Mouse (Mus musculus): ENCODE data around the gene Qrich2. TPM values are rescaled to one million over a fixed set of nuclear protein-coding genes. Genes with fewer than 3 reads are reported as not detected.

Gene Qrich2
- polyA plus RNA-seq (2012; rRNA removed), result 0.07 and 0.08 TPM in 2 replicates

DNA sequence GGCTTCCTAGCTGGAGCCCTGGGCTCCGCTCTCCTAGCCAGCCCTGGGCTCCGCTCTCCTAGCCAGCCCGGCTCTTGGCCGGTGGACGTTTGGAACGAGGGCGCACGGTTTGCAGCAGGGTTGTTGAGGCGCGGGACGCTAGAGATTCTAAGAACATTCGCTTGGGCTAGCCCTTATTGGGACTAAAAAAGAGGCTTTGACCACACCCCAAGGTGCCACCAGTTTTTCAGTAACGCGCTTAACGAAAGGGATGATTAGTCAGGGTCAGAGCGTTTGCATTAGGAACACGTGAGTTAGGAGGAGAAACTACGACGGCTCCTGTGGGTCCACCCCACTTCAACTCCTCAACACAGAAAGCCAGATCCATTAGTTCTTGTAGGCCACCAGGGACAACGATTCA lies at the start of gene Qrich2:
TSS of gene Qrich2 (minus strand) at position 101 of the 400 bp plus-strand sequence.

DNA sequence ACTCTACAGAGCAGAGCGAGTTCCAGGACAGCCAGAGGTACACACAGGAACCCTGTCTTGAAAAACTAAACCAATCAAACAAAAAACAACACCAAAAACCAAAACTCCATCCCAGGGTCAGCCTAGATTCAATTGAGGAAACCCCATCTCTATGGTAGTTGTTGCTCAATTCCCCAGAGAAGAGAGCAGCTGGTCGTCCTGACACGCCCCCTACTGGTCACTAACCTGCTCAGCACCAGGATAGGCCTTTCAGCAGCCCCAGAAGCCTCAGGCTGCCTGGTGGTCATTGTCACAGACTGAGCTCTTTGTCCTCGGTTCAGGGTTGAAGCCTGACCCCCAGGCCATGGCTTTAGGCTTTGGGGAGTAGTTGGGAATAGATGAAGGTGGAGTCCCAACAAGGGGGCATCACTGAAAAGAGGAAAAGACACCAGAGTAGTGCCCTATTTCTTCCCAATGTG lies 27.8 kb upstream of the Qrich2 start, which contains the start of gene Prpsap1:
TSS of gene Prpsap1 (minus strand) at position 408 of the 458 bp plus-strand sequence.

DNA sequence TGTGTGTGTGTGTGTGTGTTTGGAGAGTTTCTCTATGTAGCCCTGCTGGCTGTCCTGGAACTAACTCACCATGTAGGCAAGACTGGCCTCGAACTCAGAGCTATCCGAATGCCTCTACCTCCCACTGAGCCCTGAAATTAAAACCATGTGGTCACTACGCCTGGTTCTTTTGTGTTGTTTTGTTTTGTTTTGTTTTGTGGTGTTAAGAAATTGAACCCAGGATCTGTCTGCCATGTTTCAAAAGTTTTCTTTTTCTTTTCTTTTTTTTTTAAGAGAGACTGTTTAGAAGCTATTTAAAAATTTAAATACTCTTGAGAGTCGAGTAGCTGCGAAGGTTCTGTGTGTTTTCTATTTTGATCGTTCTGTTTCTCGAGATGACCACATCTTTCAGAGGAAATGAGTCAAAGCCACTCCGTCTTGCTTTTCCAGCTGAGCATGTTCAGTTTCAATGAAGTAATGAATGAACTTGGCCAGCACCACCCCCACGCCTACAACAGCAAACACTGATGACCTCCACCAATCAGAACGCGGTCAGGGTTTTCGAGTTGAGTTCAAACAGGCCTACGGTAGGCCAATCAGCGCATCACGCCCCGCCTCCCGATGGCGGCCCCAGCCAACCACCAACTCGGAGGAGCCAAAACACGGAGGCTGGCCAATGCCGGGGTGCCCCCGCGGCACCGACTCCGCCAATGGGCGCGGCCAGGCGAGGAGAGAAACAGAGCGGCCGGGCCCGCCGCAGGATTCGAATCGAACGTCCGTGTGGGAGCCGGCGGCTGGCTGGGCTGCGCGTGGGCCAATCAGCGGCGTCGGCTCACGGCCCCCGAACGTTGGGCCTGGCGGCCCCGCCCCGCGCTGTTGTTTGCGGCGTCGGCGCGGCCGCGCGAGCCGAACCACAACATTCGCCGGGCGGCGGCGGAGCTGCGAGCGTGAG lies 32.4 kb downstream of the Qrich2 start, which contains the start of gene Ubald2:
TSS of gene Ubald2 (plus strand) at position 739 of the 931 bp plus-strand sequence.

DNA sequence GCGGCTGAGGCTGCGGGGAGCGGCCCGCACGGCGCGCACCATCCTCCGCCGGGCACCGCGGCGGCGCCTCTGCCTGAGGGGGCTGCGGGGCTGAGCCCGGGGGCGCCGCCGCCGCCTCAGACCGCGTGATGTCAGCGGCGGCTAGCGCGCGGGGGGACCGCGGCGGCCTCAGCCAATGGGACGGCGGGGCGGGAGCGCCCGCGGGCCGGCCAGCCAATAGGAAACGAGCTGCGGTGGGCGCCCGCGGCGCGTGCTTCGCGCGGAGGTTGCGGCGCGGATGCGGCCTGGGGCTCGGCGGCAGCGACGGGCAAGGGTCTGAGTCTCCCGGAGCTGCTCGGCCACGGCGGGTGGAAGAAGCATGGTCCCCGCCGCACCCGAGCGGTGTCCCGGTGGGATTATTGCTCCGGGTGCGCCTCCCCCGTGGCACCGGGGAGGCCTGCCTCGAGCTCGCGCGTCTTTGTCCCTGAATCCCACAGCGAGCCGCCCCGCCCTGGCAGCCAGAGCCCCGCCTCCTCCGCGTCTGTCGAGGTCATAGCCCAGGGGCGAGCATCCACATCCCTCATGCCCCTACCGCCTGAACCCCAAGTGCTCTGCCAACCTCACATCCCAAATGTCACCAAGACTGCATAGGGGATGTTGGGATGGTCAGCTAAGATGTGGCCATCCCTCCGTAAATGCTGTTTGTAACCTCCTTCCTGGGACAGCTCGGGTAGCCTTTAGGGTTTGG lies 53.0 kb downstream of the Qrich2 start, which contains the start of gene Rnf157:
TSS of gene Rnf157 (minus strand) at position 129 of the 727 bp plus-strand sequence.

Other genes with a start within 250 kb of the Qrich2 start
- 13.5 and 16.2 TPM in 2 replicates for gene Evpl, start 228.2 kb downstream of the Qrich2 start, polyA plus RNA-seq (2012; rRNA removed)
- gene Srp68, start 192.0 kb downstream of the Qrich2 start, polyA plus RNA-seq (2012; rRNA removed), result 35.2 and 35.5 TPM in 2 replicates
- gene Galr2, start 185.3 kb downstream of the Qrich2 start, polyA plus RNA-seq (2012; rRNA removed), result 6.3 and 13.7 TPM in 2 replicates
- 28.0 and 29.4 TPM in 2 replicates for gene Exoc7, start 159.0 kb downstream of the Qrich2 start, polyA plus RNA-seq (2012; rRNA removed)
- 0.79 and 1.2 TPM in 2 replicates for gene Foxj1, start 130.8 kb downstream of the Qrich2 start, polyA plus RNA-seq (2012; rRNA removed)
- gene Rnf157, start 53.2 kb downstream of the Qrich2 start, polyA plus RNA-seq (2012; rRNA removed), result 3.1 and 5.1 TPM in 2 replicates
- gene Ubald2, start 32.1 kb downstream of the Qrich2 start, polyA plus RNA-seq (2012; rRNA removed), result 217 and 367 TPM in 2 replicates
- gene Prpsap1, start 28.0 kb upstream of the Qrich2 start, polyA plus RNA-seq (2012; rRNA removed), result 170 and 195 TPM in 2 replicates
- gene Sphk1, start 64.7 kb upstream of the Qrich2 start, polyA plus RNA-seq (2012; rRNA removed), result 9.2 and 9.5 TPM in 2 replicates
- 12.1 and 13.3 TPM in 2 replicates for gene Ube2o, start 115.2 kb upstream of the Qrich2 start, polyA plus RNA-seq (2012; rRNA removed)
- gene Aanat, start 120.2 kb upstream of the Qrich2 start, polyA plus RNA-seq (2012; rRNA removed), result not detected in 2 replicates
- gene Rhbdf2, start 160.8 kb upstream of the Qrich2 start, polyA plus RNA-seq (2012; rRNA removed), result 38.9 and 40.1 TPM in 2 replicates
- gene Prcd, start 187.3 kb upstream of the Qrich2 start, polyA plus RNA-seq (2012; rRNA removed), result 0.60 and 0.79 TPM in 2 replicates
- 43.5 and 44.8 TPM in 2 replicates for gene Cygb, start 188.1 kb upstream of the Qrich2 start, polyA plus RNA-seq (2012; rRNA removed)